Mouse (Mus musculus) liver, adult 2 months (tissue): ENCODE measurements around the gene Plxna1. TPM values are rescaled to one million over a fixed set of nuclear protein-coding genes. Genes with fewer than 3 reads are reported as not detected.

Source experiments
- DNase-seq: peaks from one replicate; pipeline ENCODE4 v3.0.0-alpha.2; 2011; ENCODE audit warnings: low read depth, low spot score; ENCODE audit errors: extremely low read depth
- H3K27ac ChIP-seq: fragments of 200-500 bp; replicated peaks from 2 replicates; pipeline ENCODE4 v1.5.1; 2012; ENCODE audit warnings: low read depth, mild to moderate bottlenecking, control low read depth, inconsistent platforms, low read length; ENCODE audit not compliant: insufficient read depth
- H3K27me3 ChIP-seq: fragments of 200-500 bp; 2 replicates; pipeline ENCODE4 v1.6.1; 2012; ENCODE audit warnings: mild to moderate bottlenecking, moderate library complexity, low read length, inconsistent platforms; ENCODE audit not compliant: control insufficient read depth, insufficient read depth
- H3K36me3 ChIP-seq: fragments of 200-500 bp; 2 replicates; pipeline ENCODE4 v1.6.1; 2012; ENCODE audit warnings: low read length, inconsistent platforms; ENCODE audit not compliant: control insufficient read depth, insufficient read depth
- H3K4me1 ChIP-seq: fragments of 200-500 bp; 2 replicates; pipeline ENCODE4 v1.6.1; 2011; ENCODE audit warnings: low read length; ENCODE audit not compliant: control insufficient read depth, insufficient read depth
- H3K4me3 ChIP-seq: fragments of 200-500 bp; 2 replicates; pipeline ENCODE4 v1.5.1; 2011; ENCODE audit warnings: low read depth, mild to moderate bottlenecking, control low read depth, low read length, moderate library complexity; ENCODE audit not compliant: insufficient read depth
- H3K79me2 ChIP-seq: fragments of 200-500 bp; 2 replicates; pipeline ENCODE4 v1.6.1; 2012; ENCODE audit warnings: inconsistent platforms, mild to moderate bottlenecking, low read length, moderate library complexity; ENCODE audit not compliant: control insufficient read depth, insufficient read depth
- H3K9ac ChIP-seq: fragments of 200-500 bp; 2 replicates; pipeline ENCODE4 v1.6.1; 2012; ENCODE audit warnings: low read depth, mild to moderate bottlenecking, control low read depth, inconsistent platforms, low read length
- CTCF ChIP-seq: fragments of 200-500 bp; IDR thresholded peaks from 2 replicates; pipeline ENCODE4 v1.5.1; 2011; ENCODE audit warnings: low read depth, low read length, control low read depth
- POLR2A ChIP-seq: fragments of 200-500 bp; IDR thresholded peaks from 2 replicates; pipeline ENCODE4 v1.6.1; 2011; ENCODE audit warnings: low read length, control low read depth; ENCODE audit not compliant: insufficient read depth; ENCODE audit errors: extremely low read depth
- WGBS: fragments of 180-500 bp; shearing (Covaris S2); methylation state at CpG from one replicate; pipeline ENCODE4 v1.1.7; 2018; 5-methylcytosine and 5-hydroxymethylcytosine counted together
- polyA plus RNA-seq: library from polyadenylated mRNA; depleted of rRNA; stranded (reverse); fragments of >200 nt; gene quantifications from 2 replicates; pipeline ENCODE4 v1.2.3, GENCODE M21; 2012
- total RNA-seq: library from RNA; depleted of rRNA; stranded (reverse); fragments of >200 nt; gene quantifications from 2 replicates; pipeline ENCODE4 v1.2.3, GENCODE M21; 2014

The Plxna1 gene
- total and polyA plus RNA-seq, 2 experiments, result 2.6 to 6.5 TPM

- Histone ChIP-seq H3K9ac (no peak overlapping the region), H3K4me1 (no peaks in the 10 kb centered on the region), H3K27ac (no peak overlapping the region), H3K36me3 (no peaks in the 10 kb centered on the region; the same call in 1 of the 2 replicates), H3K27me3 (no peaks in the 10 kb centered on the region), H3K4me3 (no peak overlapping the region), H3K79me2 (no peaks in the 10 kb centered on the region)
- no peak for DNase-seq
- WGBS, result 96% methylated on average over 12 of the region's 12 CpGs
- TF ChIP-seq CTCF (no peak), POLR2A (no peak)
Observed at GRCm38 (mm10) chr6:89333964-89334702, 28.3 kb downstream of the Plxna1 start.

GRCm38 (mm10) chr6:89330957-89331356 is 31.5 kb downstream of the Plxna1 start:
- no peaks in the 10 kb centered on the region for H3K4me1 ChIP-seq
- H3K79me2 ChIP-seq, result no peaks in the 10 kb centered on the region
- WGBS, result 95% methylated on average over 10 of the region's 10 CpGs
- DNase-seq, result no peak
- H3K9ac ChIP-seq, result no peak overlapping the region
- no peaks in the 10 kb centered on the region for H3K27me3 ChIP-seq
- no peaks in the 10 kb centered on the region; the same call in 1 of the 2 replicates for H3K36me3 ChIP-seq
- TF ChIP-seq CTCF (no peak), POLR2A (no peak)
- no peak overlapping the region for H3K4me3 ChIP-seq
- H3K27ac ChIP-seq, result no peak overlapping the region

- TF ChIP-seq CTCF (no peak), POLR2A (no peak)
- Histone ChIP-seq H3K9ac (no peak overlapping the region), H3K36me3 (no peaks in the 10 kb centered on the region; the same call in 1 of the 2 replicates), H3K4me3 (no peak overlapping the region), H3K27ac (no peak overlapping the region), H3K27me3 (no peaks in the 10 kb centered on the region), H3K4me1 (no peaks in the 10 kb centered on the region), H3K79me2 (no peaks in the 10 kb centered on the region)
- WGBS, result 88% methylated on average over 4 of the region's 4 CpGs
- DNase-seq, result no peak
Observed at GRCm38 (mm10) chr6:89328634-89329033, 33.8 kb downstream of the Plxna1 start.

- H3K4me3 ChIP-seq, result no peak overlapping the region
- TF ChIP-seq CTCF, result no peak
- no peak for TF ChIP-seq POLR2A
- H3K9ac ChIP-seq, result no peak overlapping the region
- no peak overlapping the region for H3K27ac ChIP-seq
- H3K36me3 ChIP-seq, result peaks cover 1% of the 10 kb centered on the region; the same call in 1 of the 2 replicates
- WGBS, result 86% methylated on average over 15 of the region's 15 CpGs
- H3K27me3 ChIP-seq, result no peaks in the 10 kb centered on the region
- H3K79me2 ChIP-seq, result no peaks in the 10 kb centered on the region
- H3K4me1 ChIP-seq, result no peaks in the 10 kb centered on the region
- DNase-seq, result no peak
Observed at GRCm38 (mm10) chr6:89327746-89328491, 34.5 kb downstream of the Plxna1 start.

- Histone ChIP-seq H3K79me2 (no peaks in the 10 kb centered on the region), H3K27me3 (no peaks in the 10 kb centered on the region), H3K4me1 (no peaks in the 10 kb centered on the region), H3K4me3 (no peak overlapping the region), H3K36me3 (peaks cover 1% of the 10 kb centered on the region; the same call in 1 of the 2 replicates), H3K9ac (no peak overlapping the region), H3K27ac (no peak overlapping the region)
- TF ChIP-seq CTCF (no peak), POLR2A (no peak)
- no peak for DNase-seq
- 96% methylated on average over 4 of the region's 4 CpGs for WGBS
Observed at GRCm38 (mm10) chr6:89324842-89325241, 37.6 kb downstream of the Plxna1 start.

GRCm38 (mm10) chr6:89315263-89315662 is 47.2 kb downstream of the Plxna1 start:
- 77% methylated on average over 4 of the region's 4 CpGs for WGBS
- H3K4me1 ChIP-seq, result no peaks in the 10 kb centered on the region
- no peaks in the 10 kb centered on the region for H3K79me2 ChIP-seq
- H3K36me3 ChIP-seq, result no peaks in the 10 kb centered on the region
- TF ChIP-seq POLR2A, result no peak
- TF ChIP-seq CTCF, result no peak
- H3K27me3 ChIP-seq, result no peaks in the 10 kb centered on the region
- H3K4me3 ChIP-seq, result no peak overlapping the region
- no peak overlapping the region for H3K9ac ChIP-seq
- H3K27ac ChIP-seq, result no peak overlapping the region
- no peak for DNase-seq
